Mouse (Mus musculus): ENCODE results near the gene Gnptab.

DNA sequence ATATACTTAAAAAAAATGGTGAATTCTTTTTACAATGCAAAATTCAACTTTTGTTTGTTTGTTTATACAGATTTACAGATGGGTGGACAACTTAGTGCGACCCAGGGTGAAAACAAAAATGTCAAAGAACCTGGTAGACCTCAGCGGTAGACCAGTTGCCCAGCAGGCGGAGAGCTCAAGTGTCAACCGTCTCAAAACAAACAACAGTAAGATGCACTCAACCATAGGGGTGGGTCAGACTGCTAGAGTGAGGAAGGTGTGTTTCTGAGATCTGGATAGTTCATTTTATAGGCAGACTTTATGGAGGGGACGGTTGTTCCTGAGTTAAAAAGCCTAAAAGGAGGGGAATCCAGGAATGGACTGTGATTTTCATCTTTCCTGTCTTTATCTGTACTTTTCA lies 109.7 kb downstream of the Gnptab start:
- no peak for TF ChIP-seq CTCF (IDR thresholded peaks at IDR 0.05; ENCODE audit: control insufficient read depth, insufficient read depth, insufficient read length)
- TF ChIP-seq MAX (IDR thresholded peaks at IDR 0.05): no peak
- no peak for TF ChIP-seq MYOG (IDR thresholded peaks at IDR 0.05; ENCODE audit: control insufficient read depth, extremely low read depth, insufficient read length)
- no peak for TF ChIP-seq MYOD1 (IDR thresholded peaks at IDR 0.05; ENCODE audit: control insufficient read depth, insufficient read length, low read depth)
- no peak for TF ChIP-seq USF1 (IDR thresholded peaks at IDR 0.05; ENCODE audit: low read depth)
- no peak for TF ChIP-seq FOSL1 (IDR thresholded peaks at IDR 0.05; ENCODE audit: insufficient read depth, low read length, poor library complexity, severe bottlenecking)
- no peak for TF ChIP-seq CEBPB (IDR thresholded peaks at IDR 0.05; ENCODE audit: low read depth)
